Mouse (Mus musculus) spleen, adult 2 months (tissue): ENCODE measurements around the gene Ccdc88c.

Experiments used
- CTCF ChIP-seq: fragments of 200-500 bp; IDR thresholded peaks from 2 replicates; pipeline ENCODE4 v1.5.1; 2011; ENCODE audit warnings: mild to moderate bottlenecking, inconsistent platforms; ENCODE audit not compliant: insufficient read depth, insufficient read length, insufficient replicate concordance; ENCODE audit errors: extremely low read depth
- POLR2A ChIP-seq: fragments of 200-500 bp; IDR thresholded peaks from 2 replicates; pipeline ENCODE4 v1.6.1; 2011; ENCODE audit warnings: low read depth, low read length, inconsistent platforms

DNA sequence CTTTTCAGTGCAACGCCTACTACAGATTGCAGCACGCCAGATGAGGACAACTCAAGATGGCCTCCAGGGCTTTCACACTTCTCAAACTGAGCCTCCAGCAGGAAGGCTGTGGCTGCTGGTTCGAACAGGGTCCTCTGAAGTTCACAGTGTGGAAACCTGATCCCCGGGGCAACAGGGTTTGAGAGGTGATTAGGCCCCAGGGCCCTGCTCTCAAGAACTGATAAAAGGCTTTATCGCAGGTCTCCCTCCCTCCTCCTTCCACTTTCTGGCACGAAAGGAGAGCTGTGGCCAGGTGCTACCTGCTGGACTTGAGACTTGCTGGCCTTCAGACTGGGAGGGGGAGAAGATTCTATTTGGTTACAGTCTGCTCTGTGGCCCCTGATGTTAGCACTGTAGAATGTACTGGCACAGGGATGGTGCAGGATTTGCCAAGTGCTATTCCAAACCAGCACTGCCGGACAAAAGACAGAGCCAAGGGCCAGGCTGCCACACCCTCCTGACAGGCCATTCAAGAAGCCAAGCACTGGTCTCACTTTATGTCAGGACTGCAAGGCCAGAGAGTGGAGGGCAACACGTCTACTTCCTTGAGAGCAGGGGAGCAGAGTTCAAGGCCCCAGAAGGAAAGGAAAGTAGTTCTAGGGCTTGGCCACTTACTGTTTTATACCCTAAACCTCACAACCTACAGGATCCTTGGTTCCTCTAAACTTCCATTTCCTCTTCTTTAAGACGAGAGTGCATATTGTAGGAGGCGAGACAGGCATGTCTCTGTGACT lies 18.5 kb downstream of the Ccdc88c start:
- no peak for TF ChIP-seq CTCF
- TF ChIP-seq POLR2A, result no peak
